Mouse (Mus musculus) hindbrain, embryonic 14.5 days (tissue): ENCODE data around the gene Prkca. TPM values are rescaled to one million over a fixed set of nuclear protein-coding genes. Genes with fewer than 3 reads are reported as not detected.

Source experiments
- ATAC-seq: fragments of 200-750 bp; cut with Nextera tagmentation; 2 replicates; pipeline ENCODE4 v1.8.0; 2017; ENCODE audit warnings: moderate number of reproducible peaks, mild to moderate bottlenecking, moderate TSS enrichment, moderate library complexity; ENCODE audit not compliant: low FRiP score
- DNase-seq: peaks from one replicate; pipeline ENCODE4 v3.0.0-alpha.2; 2015; ENCODE audit warnings: low spot score
- H3K27ac ChIP-seq: fragments of 300-500 bp; sonication (generic); 2 replicates; pipeline ENCODE4 v1.5.1; 2014; ENCODE audit warnings: mild to moderate bottlenecking, moderate library complexity
- H3K27me3 ChIP-seq: fragments of 300-500 bp; sonication (generic); 2 replicates; pipeline ENCODE4 v1.6.1; 2014; ENCODE audit warnings: mild to moderate bottlenecking, low read length, mixed read lengths; ENCODE audit not compliant: control insufficient read depth, insufficient read depth
- H3K36me3 ChIP-seq: fragments of 300-500 bp; sonication (generic); replicated peaks from 2 replicates; pipeline ENCODE4 v1.6.1; 2014; ENCODE audit not compliant: control insufficient read depth, insufficient read depth
- H3K4me1 ChIP-seq: fragments of 300-500 bp; sonication (generic); replicated peaks from 2 replicates; pipeline ENCODE4 v1.6.1; 2014; ENCODE audit warnings: antibody characterized with exemption, low read length, mixed read lengths; ENCODE audit not compliant: control insufficient read depth, insufficient read depth
- H3K4me2 ChIP-seq: fragments of 300-500 bp; sonication (generic); replicated peaks from 2 replicates; pipeline ENCODE4 v1.6.1; 2014; ENCODE audit warnings: mild to moderate bottlenecking, moderate library complexity
- H3K4me3 ChIP-seq: fragments of 300-500 bp; sonication (generic); replicated peaks from 2 replicates; pipeline ENCODE4 v1.5.1; 2014; ENCODE audit warnings: mild to moderate bottlenecking, low read length
- H3K9ac ChIP-seq: fragments of 300-500 bp; sonication (generic); 2 replicates; pipeline ENCODE4 v1.6.1; 2014
- H3K9me3 ChIP-seq: fragments of 300-500 bp; sonication (generic); 2 replicates; pipeline ENCODE4 v1.6.1; 2016; ENCODE audit warnings: low read length; ENCODE audit not compliant: control insufficient read depth
- WGBS: fragments of 180-500 bp; shearing (Covaris S2); extraction: QIAGEN DNeasy Blood & Tissue Kit; methylation state at CpG from one replicate; pipeline ENCODE4 v1.1.7; 2014; 5-methylcytosine and 5-hydroxymethylcytosine counted together
- polyA plus RNA-seq: library from polyadenylated mRNA; unstranded; fragments of >200 nt; fragmentation: Nextera tagmentation; extraction: Ambion mirVana; gene quantifications from 2 replicates; pipeline ENCODE4 v1.2.1, GENCODE M21; 2014

The Prkca gene
- polyA plus RNA-seq, 1 experiment from 2014 or later = 9.1 TPM

- H3K27me3 ChIP-seq = no peaks in the 10 kb centered on the region
- H3K4me1 ChIP-seq = 0 out of 2 replicates have a peak, but pooled peaks cover 6% of the 10 kb centered on the region
Observed at GRCm38 (mm10) chr11:108079946-108080650, 263.6 kb downstream of the Prkca start.

GRCm38 (mm10) chr11:108079454-108079853, 264.3 kb downstream of the Prkca start:
- H3K27me3 ChIP-seq = no peaks in the 10 kb centered on the region
- H3K36me3 ChIP-seq = no peaks in the 10 kb centered on the region
- no peak overlapping the region for H3K27ac ChIP-seq

More at GRCm38 (mm10) chr11:108079946-108080650, 263.6 kb downstream of the Prkca start:
- Histone ChIP-seq H3K9ac (no peak overlapping the region), H3K4me3 (no peak overlapping the region), H3K9me3 (no peaks in the 10 kb centered on the region), H3K27ac (no peak overlapping the region), H3K4me2 (no peak overlapping the region), H3K36me3 (no peaks in the 10 kb centered on the region)
- DNase-seq (no peak), ATAC-seq (no peak)
- WGBS = 73% methylated on average over 5 of the region's 5 CpGs

GRCm38 (mm10) chr11:108077514-108077913, 266.2 kb downstream of the Prkca start:
- Histone ChIP-seq H3K4me2 (no peak overlapping the region), H3K36me3 (no peaks in the 10 kb centered on the region), H3K27me3 (no peaks in the 10 kb centered on the region), H3K4me1 (0 out of 2 replicates have a peak, but pooled peaks cover 6% of the 10 kb centered on the region), H3K9me3 (no peaks in the 10 kb centered on the region), H3K27ac (no peak overlapping the region), H3K9ac (no peak overlapping the region), H3K4me3 (no peak overlapping the region)
- WGBS = 93% methylated on average over 3 of the region's 3 CpGs
- ATAC-seq = no peak
- DNase-seq = no peak

More at GRCm38 (mm10) chr11:108079454-108079853, 264.3 kb downstream of the Prkca start:
- no peak for DNase-seq
- Histone ChIP-seq H3K4me2 (no peak overlapping the region), H3K4me3 (no peak overlapping the region), H3K9ac (no peak overlapping the region), H3K9me3 (no peaks in the 10 kb centered on the region), H3K4me1 (0 out of 2 replicates have a peak, but pooled peaks cover 6% of the 10 kb centered on the region)
- 95% methylated on average over 5 of the region's 5 CpGs for WGBS
- no peak for ATAC-seq

- ATAC-seq (no peak), DNase-seq (no peak)
- H3K9ac ChIP-seq = no peak overlapping the region
- H3K36me3 ChIP-seq = no peaks in the 10 kb centered on the region
- 76% methylated on average over 6 of the region's 6 CpGs for WGBS
- H3K9me3 ChIP-seq = no peaks in the 10 kb centered on the region
- no peak overlapping the region for H3K4me2 ChIP-seq
- no peaks in the 10 kb centered on the region for H3K27me3 ChIP-seq
- H3K4me3 ChIP-seq = no peak overlapping the region
- H3K27ac ChIP-seq = no peak overlapping the region
- no peaks in the 10 kb centered on the region for H3K4me1 ChIP-seq
Observed at GRCm38 (mm10) chr11:108072606-108073243, 271.0 kb downstream of the Prkca start.

- Histone ChIP-seq H3K27ac (no peak overlapping the region), H3K27me3 (no peaks in the 10 kb centered on the region), H3K4me2 (no peak overlapping the region), H3K9me3 (no peaks in the 10 kb centered on the region), H3K9ac (no peak overlapping the region), H3K4me3 (no peak overlapping the region), H3K4me1 (no peaks in the 10 kb centered on the region), H3K36me3 (no peaks in the 10 kb centered on the region)
- DNase-seq (no peak), ATAC-seq (no peak)
- 81% methylated on average over 6 of the region's 6 CpGs for WGBS
Observed at GRCm38 (mm10) chr11:108071230-108071629, 272.5 kb downstream of the Prkca start.

DNA sequence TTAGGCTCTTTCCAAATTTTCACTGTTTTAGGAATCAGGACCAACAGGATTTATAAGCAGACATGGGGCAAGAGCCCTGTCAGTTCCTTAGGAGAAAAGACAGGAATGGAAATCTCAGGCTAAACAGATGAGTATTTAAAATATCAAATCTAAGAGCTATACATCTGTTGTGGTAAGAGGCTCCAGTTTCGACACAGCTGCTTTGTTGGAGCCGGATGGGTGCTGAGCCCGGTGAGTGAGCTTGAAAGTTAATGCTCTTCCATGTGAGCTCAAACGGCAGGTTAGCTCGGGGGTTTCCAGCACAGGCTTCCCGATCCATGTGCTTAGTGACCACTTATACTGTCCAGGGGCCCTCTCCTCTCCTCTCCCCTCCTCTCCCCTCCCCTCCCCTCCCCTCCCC, 273.7 kb downstream of the Prkca start:
- 67% methylated on average over 6 of the region's 6 CpGs for WGBS
- no peak for ATAC-seq
- DNase-seq = no peak

DNA sequence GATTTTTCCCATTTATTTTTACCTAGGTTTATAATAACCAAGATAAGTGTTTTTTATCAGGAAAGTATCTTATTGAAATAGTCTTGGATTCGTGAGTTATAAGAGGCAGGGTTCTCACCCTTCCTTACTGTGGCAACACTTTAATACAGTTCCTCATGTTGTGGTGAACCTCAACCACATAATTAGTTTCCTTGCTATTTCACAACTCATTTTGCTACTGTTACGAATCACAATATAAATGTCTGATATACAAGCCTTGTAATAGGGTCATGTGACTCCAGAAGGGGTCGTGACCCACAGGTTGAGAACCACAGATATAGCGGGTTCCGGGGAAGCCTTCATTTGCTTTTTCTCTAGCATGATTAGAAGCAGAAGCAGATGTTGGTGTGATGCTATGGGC, 275.3 kb downstream of the Prkca start:
- no peaks in the 10 kb centered on the region for H3K27me3 ChIP-seq
- DNase-seq (no peak), ATAC-seq (no peak)
- no peak overlapping the region for H3K4me3 ChIP-seq
- H3K9me3 ChIP-seq = no peaks in the 10 kb centered on the region
- no peaks in the 10 kb centered on the region for H3K36me3 ChIP-seq
- H3K27ac ChIP-seq = no peak overlapping the region
- H3K4me2 ChIP-seq = no peak overlapping the region
- 94% methylated on average over 5 of the region's 5 CpGs for WGBS
- no peaks in the 10 kb centered on the region for H3K4me1 ChIP-seq
- no peak overlapping the region for H3K9ac ChIP-seq

More for the DNA sequence above, 273.7 kb downstream of the Prkca start:
- Histone ChIP-seq H3K4me2 (no peak overlapping the region), H3K27ac (no peak overlapping the region), H3K27me3 (no peaks in the 10 kb centered on the region), H3K4me1 (no peaks in the 10 kb centered on the region), H3K9me3 (no peaks in the 10 kb centered on the region), H3K36me3 (no peaks in the 10 kb centered on the region), H3K9ac (no peak overlapping the region), H3K4me3 (no peak overlapping the region)

- WGBS = 95% methylated on average over 7 of the region's 7 CpGs
- H3K9ac ChIP-seq = no peak overlapping the region
- no peaks in the 10 kb centered on the region for H3K36me3 ChIP-seq
- no peaks in the 10 kb centered on the region for H3K27me3 ChIP-seq
- no peak overlapping the region for H3K4me3 ChIP-seq
- DNase-seq = no peak
- no peak overlapping the region for H3K27ac ChIP-seq
- H3K4me1 ChIP-seq = no peaks in the 10 kb centered on the region
- no peak overlapping the region for H3K4me2 ChIP-seq
- no peaks in the 10 kb centered on the region for H3K9me3 ChIP-seq
- ATAC-seq = no peak
Observed at GRCm38 (mm10) chr11:108067161-108067560, 276.6 kb downstream of the Prkca start.

DNA sequence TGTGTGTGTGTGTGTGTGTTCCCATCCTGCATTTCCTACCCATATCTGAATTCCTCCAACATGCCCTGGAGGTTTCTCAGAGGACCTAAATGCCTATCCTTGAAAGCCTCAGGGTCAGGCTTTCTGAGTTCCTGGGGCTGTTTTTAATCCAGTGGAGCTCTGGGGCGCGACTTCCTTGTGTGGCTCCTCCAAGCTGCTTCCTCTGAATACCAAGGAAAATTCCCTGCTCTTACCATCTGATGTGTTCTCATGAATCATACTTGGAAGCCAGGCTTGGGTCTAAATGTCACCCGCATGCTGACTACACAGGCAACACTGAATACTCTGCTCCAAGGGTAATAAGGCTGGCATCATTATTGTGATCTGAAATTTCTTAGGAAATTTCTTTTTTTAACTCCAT, 279.3 kb downstream of the Prkca start:
- H3K4me3 ChIP-seq = no peak overlapping the region
- H3K4me2 ChIP-seq = no peak overlapping the region
- H3K9me3 ChIP-seq = no peaks in the 10 kb centered on the region
- no peak overlapping the region for H3K27ac ChIP-seq
- no peak for DNase-seq
- 77% methylated on average over 3 of the region's 3 CpGs for whole genome bisulfite sequencing
- H3K36me3 ChIP-seq = no peaks in the 10 kb centered on the region
- no peak overlapping the region for H3K9ac ChIP-seq
- no peak for ATAC-seq
- no peaks in the 10 kb centered on the region for H3K27me3 ChIP-seq
- H3K4me1 ChIP-seq = no peaks in the 10 kb centered on the region
